Mouse (Mus musculus) myocyte (in vitro differentiated cells): ENCODE results near the gene Polr3b. TPM values are rescaled to one million over a fixed set of nuclear protein-coding genes. Genes with fewer than 3 reads are reported as not detected.

Experiments
- H3K27me3 ChIP-seq: one replicate; pipeline ENCODE4 v1.6.1; 2011; ENCODE audit not compliant: control insufficient read depth, insufficient read depth, insufficient read length
- H3K36me3 ChIP-seq: one replicate; pipeline ENCODE4 v1.6.1; 2011; ENCODE audit not compliant: control insufficient read depth, insufficient read depth
- H3K4me2 ChIP-seq: one replicate; pipeline ENCODE4 v1.6.1; 2011; ENCODE audit warnings: low read depth, control low read depth
- H3K4me3 ChIP-seq: one replicate; pipeline ENCODE4 v1.5.1; 2011; ENCODE audit warnings: mild to moderate bottlenecking, control low read depth, moderate library complexity
- H3K79me2 ChIP-seq: one replicate; pipeline ENCODE4 v1.6.1; 2011; ENCODE audit not compliant: control insufficient read depth, insufficient read depth
- H3ac ChIP-seq: one replicate; pipeline ENCODE4 v1.6.1; 2011; ENCODE audit not compliant: control insufficient read depth, insufficient read length
- CEBPB ChIP-seq: IDR thresholded peaks from 2 replicates; pipeline ENCODE4 v1.6.1; 2011; ENCODE audit warnings: mild to moderate bottlenecking, moderate library complexity; ENCODE audit not compliant: poor library complexity, insufficient read depth, severe bottlenecking
- E2F4 ChIP-seq: IDR thresholded peaks from one replicate; pipeline ENCODE4 v1.6.1; 2011; ENCODE audit warnings: mild to moderate bottlenecking, control low read depth, moderate library complexity; ENCODE audit not compliant: insufficient read depth
- MAX ChIP-seq: IDR thresholded peaks from one replicate; pipeline ENCODE4 v1.6.1; 2011; ENCODE audit warnings: low read depth, mild to moderate bottlenecking, control low read depth
- MYOD1 ChIP-seq, 3 experiments: IDR thresholded peaks; one replicate each; pipeline ENCODE4 v1.6.1; 2011; ENCODE audit warnings: control low read depth in 2 of 3, low read depth in 2 of 3, mild to moderate bottlenecking in 2 of 3, moderate library complexity in 1 of 3; ENCODE audit not compliant: insufficient read length in 2 of 3, control insufficient read depth in 1 of 3
- MYOG ChIP-seq, 3 experiments: IDR thresholded peaks; one replicate each; pipeline ENCODE4 v1.6.1; 2011; ENCODE audit warnings: control low read depth in 2 of 3, low read depth in 2 of 3, mild to moderate bottlenecking in 2 of 3; ENCODE audit not compliant: insufficient read length in 2 of 3, control insufficient read depth in 1 of 3, insufficient read depth in 1 of 3
- POLR2A ChIP-seq: IDR thresholded peaks from one replicate; pipeline ENCODE4 v1.6.1; 2011; ENCODE audit warnings: low read depth, mild to moderate bottlenecking, control low read depth, moderate library complexity; ENCODE audit not compliant: insufficient read length
- POLR2AphosphoS2 ChIP-seq: IDR thresholded peaks from one replicate; pipeline ENCODE4 v1.6.1; 2011; ENCODE audit warnings: low read depth, control low read depth; ENCODE audit not compliant: insufficient read length
- REST ChIP-seq: IDR thresholded peaks from one replicate; pipeline ENCODE4 v1.6.1; 2011; ENCODE audit warnings: mild to moderate bottlenecking, control low read depth, moderate library complexity; ENCODE audit not compliant: insufficient read depth, insufficient read length
- SRF ChIP-seq: IDR thresholded peaks from one replicate; pipeline ENCODE4 v1.6.1; 2011; ENCODE audit warnings: low read depth; ENCODE audit not compliant: control insufficient read depth, insufficient read length
- TCF12 ChIP-seq: IDR thresholded peaks from one replicate; pipeline ENCODE4 v1.6.1; 2011; ENCODE audit warnings: mild to moderate bottlenecking, control low read depth; ENCODE audit not compliant: poor library complexity, insufficient read depth, severe bottlenecking
- TCF3 ChIP-seq: IDR thresholded peaks from one replicate; pipeline ENCODE4 v1.6.1; 2011; ENCODE audit warnings: low read depth, control low read depth; ENCODE audit not compliant: insufficient read length
- USF1 ChIP-seq: IDR thresholded peaks from one replicate; pipeline ENCODE4 v1.6.1; 2011; ENCODE audit warnings: low read depth, mild to moderate bottlenecking, control low read depth, moderate library complexity
- polyA plus RNA-seq: library from polyadenylated mRNA; unstranded; fragments of >200 nt; fragmentation: generic; extraction: Trizol; gene quantifications from one replicate; pipeline ENCODE4 v1.2.1, GENCODE M21; 2012; ENCODE audit warnings: missing spikeins

Gene Polr3b
- polyA plus RNA-seq, 1 experiment: 8.5 TPM

- Histone ChIP-seq H3K27me3 (no peaks in the 10 kb centered on the region), H3K4me3 (no peak overlapping the region), H3K36me3 (peaks cover 5% of the 10 kb centered on the region), H3K4me2 (no peak overlapping the region), H3ac (no peak overlapping the region), H3K79me2 (no peaks in the 10 kb centered on the region)
- TF ChIP-seq MYOG (IDR thresholded peaks at IDR 0.05; ENCODE audit: control insufficient read depth in 1 of 3, insufficient read depth in 1 of 3, insufficient read length in 2 of 3, low read depth in 2 of 3) (no peak), POLR2A (no peak), REST (no peak), E2F4 (no peak), MYOD1 (IDR thresholded peaks at IDR 0.05; ENCODE audit: control insufficient read depth in 1 of 3, insufficient read length in 2 of 3, low read depth in 2 of 3) (no peak), SRF (no peak), POLR2AphosphoS2 (no peak), MAX (no peak), USF1 (no peak), TCF3 (no peak), CEBPB (no peak), TCF12 (no peak)
Observed at GRCm38 (mm10) chr10:84693841-84694638, 71.9 kb downstream of the Polr3b start.

GRCm38 (mm10) chr10:84700236-84700987 lies 78.3 kb downstream of the Polr3b start:
- Histone ChIP-seq H3K4me3 (no peak overlapping the region), H3K4me2 (no peak overlapping the region), H3K36me3 (peaks cover 12% of the 10 kb centered on the region), H3K27me3 (no peaks in the 10 kb centered on the region), H3ac (no peak overlapping the region), H3K79me2 (no peaks in the 10 kb centered on the region)
- no peak for TF ChIP-seq MYOG (IDR thresholded peaks at IDR 0.05; ENCODE audit: control insufficient read depth in 1 of 3, insufficient read depth in 1 of 3, insufficient read length in 2 of 3, low read depth in 2 of 3)
- TF ChIP-seq POLR2AphosphoS2: no peak
- no peak for TF ChIP-seq TCF12
- no peak for TF ChIP-seq CEBPB
- TF ChIP-seq USF1: no peak
- no peak for TF ChIP-seq MAX
- no peak for TF ChIP-seq TCF3
- TF ChIP-seq MYOD1 (IDR thresholded peaks at IDR 0.05; ENCODE audit: control insufficient read depth in 1 of 3, insufficient read length in 2 of 3, low read depth in 2 of 3): no peak
- no peak for TF ChIP-seq SRF
- no peak for TF ChIP-seq POLR2A
- no peak for TF ChIP-seq E2F4
- TF ChIP-seq REST: no peak

GRCm38 (mm10) chr10:84701110-84701509 lies 79.0 kb downstream of the Polr3b start:
- H3ac ChIP-seq: no peak overlapping the region
- H3K79me2 ChIP-seq: no peaks in the 10 kb centered on the region
- peak overlapping the region; percentile 26 for H3K4me2 ChIP-seq
- H3K4me3 ChIP-seq: no peak overlapping the region
- peaks cover 12% of the 10 kb centered on the region for H3K36me3 ChIP-seq
- TF ChIP-seq TCF12 (no peak), USF1 (peak; percentile 32)
- H3K27me3 ChIP-seq: no peaks in the 10 kb centered on the region

- Histone ChIP-seq H3K79me2 (no peaks in the 10 kb centered on the region), H3K27me3 (no peaks in the 10 kb centered on the region), H3ac (no peak overlapping the region), H3K4me2 (no peak overlapping the region), H3K4me3 (no peak overlapping the region), H3K36me3 (peaks cover 15% of the 10 kb centered on the region)
- TF ChIP-seq POLR2AphosphoS2 (no peak), MYOD1 (IDR thresholded peaks at IDR 0.05; ENCODE audit: control insufficient read depth in 1 of 3, insufficient read length in 2 of 3, low read depth in 2 of 3) (peak; percentile 22 to 66 (median 31)), MAX (no peak), TCF3 (no peak), SRF (no peak), REST (no peak), MYOG (IDR thresholded peaks at IDR 0.05; ENCODE audit: control insufficient read depth in 1 of 3, insufficient read depth in 1 of 3, insufficient read length in 2 of 3, low read depth in 2 of 3) (peak in 2 of 3 experiments; percentile 24 to 96), TCF12 (no peak), POLR2A (no peak), CEBPB (no peak), USF1 (no peak), E2F4 (no peak)
Observed at GRCm38 (mm10) chr10:84702115-84702514, 80.0 kb downstream of the Polr3b start.
